Mouse (Mus musculus) midbrain, embryonic 12.5 days (tissue): Measurements from ENCODE around the gene Smarcal1. TPM values are rescaled to one million over a fixed set of nuclear protein-coding genes. Genes with fewer than 3 reads are reported as not detected.
A peak's percentile ranks its signal among the peaks of the same experiment; 100 is the strongest.

Source experiments
- ATAC-seq: fragments of 200-750 bp; cut with Nextera tagmentation; 2 replicates; pipeline ENCODE4 v1.8.0; 2017; ENCODE audit warnings: low read depth, moderate TSS enrichment, moderate library complexity; ENCODE audit not compliant: low FRiP score
- H3K27ac ChIP-seq: fragments of 300-500 bp; sonication (generic); replicated peaks from 2 replicates; pipeline ENCODE4 v1.5.1; 2016; ENCODE audit warnings: mild to moderate bottlenecking
- H3K27me3 ChIP-seq: fragments of 300-500 bp; sonication (generic); 2 replicates; pipeline ENCODE4 v1.6.1; 2016; ENCODE audit warnings: mild to moderate bottlenecking
- H3K36me3 ChIP-seq: fragments of 300-500 bp; sonication (generic); 2 replicates; pipeline ENCODE4 v1.6.1; 2016
- H3K4me1 ChIP-seq: fragments of 300-500 bp; sonication (generic); 2 replicates; pipeline ENCODE4 v1.6.1; 2016
- H3K4me2 ChIP-seq: fragments of 300-500 bp; sonication (generic); replicated peaks from 2 replicates; pipeline ENCODE4 v1.6.1; 2016; ENCODE audit warnings: mild to moderate bottlenecking, moderate library complexity
- H3K4me3 ChIP-seq: fragments of 300-500 bp; sonication (generic); 2 replicates; pipeline ENCODE4 v1.5.1; 2016; ENCODE audit warnings: mild to moderate bottlenecking
- H3K9ac ChIP-seq: fragments of 300-500 bp; sonication (generic); replicated peaks from 2 replicates; pipeline ENCODE4 v1.6.1; 2016; ENCODE audit warnings: mild to moderate bottlenecking, moderate library complexity
- H3K9me3 ChIP-seq: fragments of 300-500 bp; sonication (generic); 2 replicates; pipeline ENCODE4 v1.6.1; 2016; ENCODE audit warnings: mild to moderate bottlenecking
- WGBS: fragments of 180-500 bp; shearing (Covaris S2); methylation state at CpG from one replicate; pipeline ENCODE4 v1.1.7; 2016; 5-methylcytosine and 5-hydroxymethylcytosine counted together
- polyA plus RNA-seq: library from polyadenylated mRNA; unstranded; fragments of >200 nt; fragmentation: Nextera tagmentation; extraction: Ambion mirVana; gene quantifications from 2 replicates; pipeline ENCODE4 v1.2.1, GENCODE M21; 2016

The Smarcal1 gene
- polyA plus RNA-seq, 1 experiment from 2014 or later: 31.4 TPM

GRCm38 (mm10) chr1:72593340-72593951 lies 10.4 kb downstream of the Smarcal1 start:
- peaks cover 83% of the 10 kb centered on the region for H3K36me3 ChIP-seq
- no peak for ATAC-seq
- peak overlapping the region; percentile 22; the same call in 1 of the 2 replicates for H3K27ac ChIP-seq
- 83% methylated on average over 20 of the region's 20 CpGs for WGBS
- H3K4me3 ChIP-seq: no peak overlapping the region
- no peaks in the 10 kb centered on the region for H3K27me3 ChIP-seq
- no peaks in the 10 kb centered on the region for H3K9me3 ChIP-seq
- no peaks in the 10 kb centered on the region for H3K4me1 ChIP-seq
- H3K4me2 ChIP-seq: no peak overlapping the region
- no peak overlapping the region for H3K9ac ChIP-seq

- Histone ChIP-seq H3K27ac (no peak overlapping the region), H3K27me3 (no peaks in the 10 kb centered on the region), H3K9ac (no peak overlapping the region), H3K4me3 (no peak overlapping the region), H3K4me1 (no peaks in the 10 kb centered on the region), H3K9me3 (no peaks in the 10 kb centered on the region), H3K4me2 (no peak overlapping the region), H3K36me3 (peaks cover 93% of the 10 kb centered on the region)
- no peak for ATAC-seq
- 90% methylated on average over 12 of the region's 12 CpGs for WGBS
These were observed 12.6 kb downstream of the Smarcal1 start for GRCm38 (mm10) chr1:72595686-72596085.

- H3K4me2 ChIP-seq: no peak overlapping the region
- no peak overlapping the region for H3K9ac ChIP-seq
- no peaks in the 10 kb centered on the region for H3K9me3 ChIP-seq
- H3K27me3 ChIP-seq: no peaks in the 10 kb centered on the region
- no peak overlapping the region for H3K27ac ChIP-seq
- no peaks in the 10 kb centered on the region for H3K4me1 ChIP-seq
- 83% methylated on average over 5 of the region's 5 CpGs for WGBS
- no peak for ATAC-seq
- peaks cover 94% of the 10 kb centered on the region for H3K36me3 ChIP-seq
- no peak overlapping the region for H3K4me3 ChIP-seq
These were observed 13.2 kb downstream of the Smarcal1 start for GRCm38 (mm10) chr1:72596231-72596630.

- H3K36me3 ChIP-seq: peaks cover 87% of the 10 kb centered on the region
- no peaks in the 10 kb centered on the region for H3K27me3 ChIP-seq
- no peaks in the 10 kb centered on the region for H3K9me3 ChIP-seq
- H3K9ac ChIP-seq: no peak overlapping the region
- WGBS: 83% methylated on average over 21 of the region's 21 CpGs
- no peak overlapping the region for H3K27ac ChIP-seq
- no peak for ATAC-seq
- no peak overlapping the region for H3K4me2 ChIP-seq
- H3K4me3 ChIP-seq: no peak overlapping the region
- H3K4me1 ChIP-seq: no peaks in the 10 kb centered on the region
These were observed 16.4 kb downstream of the Smarcal1 start for GRCm38 (mm10) chr1:72599146-72600101.

GRCm38 (mm10) chr1:72600778-72601177 lies 17.7 kb downstream of the Smarcal1 start:
- Histone ChIP-seq H3K36me3 (peaks cover 82% of the 10 kb centered on the region), H3K9ac (no peak overlapping the region), H3K27ac (no peak overlapping the region), H3K4me2 (no peak overlapping the region), H3K27me3 (no peaks in the 10 kb centered on the region), H3K4me3 (no peak overlapping the region), H3K4me1 (no peaks in the 10 kb centered on the region), H3K9me3 (no peaks in the 10 kb centered on the region)
- no peak for ATAC-seq
- WGBS: 97% methylated on average over 5 of the region's 5 CpGs

- Histone ChIP-seq H3K9me3 (no peaks in the 10 kb centered on the region), H3K4me2 (no peak overlapping the region), H3K4me3 (no peak overlapping the region), H3K36me3 (peaks cover 82% of the 10 kb centered on the region), H3K9ac (no peak overlapping the region), H3K27ac (no peak overlapping the region), H3K4me1 (0 out of 2 replicates have a peak, but pooled peaks cover 2% of the 10 kb centered on the region), H3K27me3 (no peaks in the 10 kb centered on the region)
- no peak for ATAC-seq
- 94% methylated on average over 7 of the region's 7 CpGs for WGBS
These were observed 18.2 kb downstream of the Smarcal1 start for GRCm38 (mm10) chr1:72601233-72601632.

- Histone ChIP-seq H3K9ac (no peak overlapping the region), H3K4me2 (no peak overlapping the region), H3K9me3 (no peaks in the 10 kb centered on the region), H3K27ac (no peak overlapping the region), H3K4me1 (0 out of 2 replicates have a peak, but pooled peaks cover 2% of the 10 kb centered on the region), H3K36me3 (peaks cover 73% of the 10 kb centered on the region), H3K4me3 (no peak overlapping the region), H3K27me3 (no peaks in the 10 kb centered on the region)
- WGBS: 83% methylated on average over 5 of the region's 5 CpGs
- no peak for ATAC-seq
These were observed 19.1 kb downstream of the Smarcal1 start for GRCm38 (mm10) chr1:72602186-72602585.

GRCm38 (mm10) chr1:72602803-72603202 lies 19.8 kb downstream of the Smarcal1 start:
- H3K4me2 ChIP-seq: no peak overlapping the region
- no peak overlapping the region for H3K9ac ChIP-seq
- no peaks in the 10 kb centered on the region for H3K9me3 ChIP-seq
- no peak for ATAC-seq
- H3K27ac ChIP-seq: no peak overlapping the region
- 88% methylated on average over 5 of the region's 5 CpGs for WGBS
- H3K36me3 ChIP-seq: peaks cover 68% of the 10 kb centered on the region
- 0 out of 2 replicates have a peak, but pooled peaks cover 2% of the 10 kb centered on the region for H3K4me1 ChIP-seq
- H3K27me3 ChIP-seq: no peaks in the 10 kb centered on the region
- no peak overlapping the region for H3K4me3 ChIP-seq

GRCm38 (mm10) chr1:72606186-72606673 lies 23.2 kb downstream of the Smarcal1 start:
- H3K9me3 ChIP-seq: no peaks in the 10 kb centered on the region
- no peak for ATAC-seq
- H3K9ac ChIP-seq: no peak overlapping the region
- no peaks in the 10 kb centered on the region for H3K27me3 ChIP-seq
- H3K27ac ChIP-seq: no peak overlapping the region
- 78% methylated on average over 12 of the region's 12 CpGs for WGBS
- peaks cover 61% of the 10 kb centered on the region for H3K36me3 ChIP-seq
- H3K4me1 ChIP-seq: 0 out of 2 replicates have a peak, but pooled peaks cover 2% of the 10 kb centered on the region
- H3K4me2 ChIP-seq: no peak overlapping the region
- H3K4me3 ChIP-seq: no peak overlapping the region

- Histone ChIP-seq H3K4me2 (no peak overlapping the region), H3K4me1 (0 out of 2 replicates have a peak, but pooled peaks cover 2% of the 10 kb centered on the region), H3K36me3 (peaks cover 70% of the 10 kb centered on the region), H3K9me3 (no peaks in the 10 kb centered on the region), H3K4me3 (no peak overlapping the region), H3K27me3 (no peaks in the 10 kb centered on the region), H3K27ac (no peak overlapping the region), H3K9ac (no peak overlapping the region)
- WGBS: 88% methylated on average over 10 of the region's 10 CpGs
- no peak for ATAC-seq
These were observed 26.1 kb downstream of the Smarcal1 start for GRCm38 (mm10) chr1:72609129-72609528.

GRCm38 (mm10) chr1:72609887-72610877 lies 27.1 kb downstream of the Smarcal1 start:
- Histone ChIP-seq H3K4me3 (no peak overlapping the region), H3K36me3 (peaks cover 76% of the 10 kb centered on the region), H3K9ac (no peak overlapping the region), H3K9me3 (no peaks in the 10 kb centered on the region), H3K27me3 (no peaks in the 10 kb centered on the region), H3K4me1 (0 out of 2 replicates have a peak, but pooled peaks cover 2% of the 10 kb centered on the region), H3K4me2 (no peak overlapping the region), H3K27ac (no peak overlapping the region)
- WGBS: 88% methylated on average over 23 of the region's 23 CpGs
- no peak for ATAC-seq
